Mouse (Mus musculus): ENCODE measurements around the gene Kmt2b. TPM values are rescaled to one million over a fixed set of nuclear protein-coding genes. Genes with fewer than 3 reads are reported as not detected.

Gene Kmt2b
- polyA plus RNA-seq, 1 experiment, result 12.9 TPM

GRCm38 (mm10) chr7:30567555-30567954, 21.0 kb downstream of the Kmt2b start:
- Histone ChIP-seq H3K4me3 (no peak overlapping the region), H3K27me3 (ENCODE audit: control insufficient read depth, insufficient read depth, insufficient read length) (no peaks in the 10 kb centered on the region), H3K79me2 (ENCODE audit: control insufficient read depth, insufficient read depth) (peaks cover 2% of the 10 kb centered on the region), H3K4me2 (ENCODE audit: low read depth) (no peak overlapping the region), H3K36me3 (ENCODE audit: control insufficient read depth, insufficient read depth) (peaks cover 17% of the 10 kb centered on the region), H3ac (ENCODE audit: control insufficient read depth, insufficient read length) (no peak overlapping the region)
- TF ChIP-seq POLR2A (IDR thresholded peaks at IDR 0.05; ENCODE audit: insufficient read length, low read depth) (peak; percentile 20), POLR2AphosphoS2 (IDR thresholded peaks at IDR 0.05; ENCODE audit: insufficient read length, low read depth) (peak; percentile 76), REST (IDR thresholded peaks at IDR 0.05; ENCODE audit: insufficient read depth, insufficient read length) (no peak)

- Histone ChIP-seq H3K36me3 (ENCODE audit: control insufficient read depth, insufficient read depth) (peaks cover 9% of the 10 kb centered on the region), H3K79me2 (ENCODE audit: control insufficient read depth, insufficient read depth) (peaks cover 16% of the 10 kb centered on the region)
Observed at GRCm38 (mm10) chr7:30566033-30566432, 22.5 kb downstream of the Kmt2b start.

GRCm38 (mm10) chr7:30564970-30565571, 23.5 kb downstream of the Kmt2b start, which contains the start of gene Igflr1:
Gene Igflr1 (plus strand): TSS chr7:30565427.
- peaks cover 5% of the 10 kb centered on the region for H3K36me3 ChIP-seq (ENCODE audit: control insufficient read depth, insufficient read depth)
- peak within 1 kb of the TSS; percentile 81 for H3K4me2 ChIP-seq (ENCODE audit: low read depth)
- peaks cover 16% of the 10 kb centered on the region for H3K79me2 ChIP-seq (ENCODE audit: control insufficient read depth, insufficient read depth)
- H3ac ChIP-seq (ENCODE audit: control insufficient read depth, insufficient read length), result no peak within 1 kb of the TSS
- no peaks in the 10 kb centered on the region for H3K27me3 ChIP-seq (ENCODE audit: control insufficient read depth, insufficient read depth, insufficient read length)
- TF ChIP-seq E2F4 (IDR thresholded peaks at IDR 0.05; ENCODE audit: insufficient read depth), result no peak
- TF ChIP-seq USF1 (IDR thresholded peaks at IDR 0.05; ENCODE audit: low read depth), result no peak
- no peak for TF ChIP-seq TCF12 (IDR thresholded peaks at IDR 0.05; ENCODE audit: insufficient read depth, poor library complexity, severe bottlenecking)
- TF ChIP-seq POLR2AphosphoS2 (IDR thresholded peaks at IDR 0.05; ENCODE audit: insufficient read length, low read depth), result no peak
- TF ChIP-seq CEBPB (IDR thresholded peaks at IDR 0.05; ENCODE audit: insufficient read depth, poor library complexity, severe bottlenecking), result no peak
- TF ChIP-seq MAX (IDR thresholded peaks at IDR 0.05; ENCODE audit: low read depth), result no peak
- TF ChIP-seq POLR2A (IDR thresholded peaks at IDR 0.05; ENCODE audit: insufficient read length, low read depth), result no peak
- no peak for TF ChIP-seq TCF3 (IDR thresholded peaks at IDR 0.05; ENCODE audit: insufficient read length, low read depth)
- TF ChIP-seq SRF (IDR thresholded peaks at IDR 0.05; ENCODE audit: control insufficient read depth, insufficient read length, low read depth), result no peak
- TF ChIP-seq MYOD1 (IDR thresholded peaks at IDR 0.05; ENCODE audit: control insufficient read depth in 1 of 3, insufficient read length in 2 of 3, low read depth in 2 of 3), result no peak
- TF ChIP-seq REST (IDR thresholded peaks at IDR 0.05; ENCODE audit: insufficient read depth, insufficient read length), result no peak
- no peak for TF ChIP-seq MYOG (IDR thresholded peaks at IDR 0.05; ENCODE audit: control insufficient read depth in 1 of 3, insufficient read depth in 1 of 3, insufficient read length in 2 of 3, low read depth in 2 of 3)
- H3K4me3 ChIP-seq, result peak within 1 kb of the TSS; percentile 86

More at GRCm38 (mm10) chr7:30566033-30566432, 22.5 kb downstream of the Kmt2b start:
- Histone ChIP-seq H3K27me3 (ENCODE audit: control insufficient read depth, insufficient read depth, insufficient read length) (no peaks in the 10 kb centered on the region), H3K4me2 (ENCODE audit: low read depth) (no peak overlapping the region), H3ac (ENCODE audit: control insufficient read depth, insufficient read length) (no peak overlapping the region), H3K4me3 (no peak overlapping the region)
- TF ChIP-seq POLR2A (IDR thresholded peaks at IDR 0.05; ENCODE audit: insufficient read length, low read depth), result no peak

GRCm38 (mm10) chr7:30563906-30564280, 24.6 kb downstream of the Kmt2b start:
- H3K79me2 ChIP-seq (ENCODE audit: control insufficient read depth, insufficient read depth), result peaks cover 16% of the 10 kb centered on the region
- peak overlapping the region; percentile 81 for H3K4me2 ChIP-seq (ENCODE audit: low read depth)
- peaks cover 5% of the 10 kb centered on the region for H3K36me3 ChIP-seq (ENCODE audit: control insufficient read depth, insufficient read depth)
- no peaks in the 10 kb centered on the region for H3K27me3 ChIP-seq (ENCODE audit: control insufficient read depth, insufficient read depth, insufficient read length)
- H3ac ChIP-seq (ENCODE audit: control insufficient read depth, insufficient read length), result peak overlapping the region; percentile 50
- TF ChIP-seq TCF12 (IDR thresholded peaks at IDR 0.05; ENCODE audit: insufficient read depth, poor library complexity, severe bottlenecking) (no peak), TCF3 (IDR thresholded peaks at IDR 0.05; ENCODE audit: insufficient read length, low read depth) (no peak), E2F4 (IDR thresholded peaks at IDR 0.05; ENCODE audit: insufficient read depth) (no peak), MAX (IDR thresholded peaks at IDR 0.05; ENCODE audit: low read depth) (no peak), SRF (IDR thresholded peaks at IDR 0.05; ENCODE audit: control insufficient read depth, insufficient read length, low read depth) (no peak), MYOD1 (IDR thresholded peaks at IDR 0.05; ENCODE audit: control insufficient read depth in 1 of 3, insufficient read length in 2 of 3, low read depth in 2 of 3) (no peak), POLR2A (IDR thresholded peaks at IDR 0.05; ENCODE audit: insufficient read length, low read depth) (no peak), POLR2AphosphoS2 (IDR thresholded peaks at IDR 0.05; ENCODE audit: insufficient read length, low read depth) (no peak), MYOG (IDR thresholded peaks at IDR 0.05; ENCODE audit: control insufficient read depth in 1 of 3, insufficient read depth in 1 of 3, insufficient read length in 2 of 3, low read depth in 2 of 3) (no peak), CEBPB (IDR thresholded peaks at IDR 0.05; ENCODE audit: insufficient read depth, poor library complexity, severe bottlenecking) (no peak), REST (IDR thresholded peaks at IDR 0.05; ENCODE audit: insufficient read depth, insufficient read length) (no peak), USF1 (IDR thresholded peaks at IDR 0.05; ENCODE audit: low read depth) (no peak)
- peak overlapping the region; percentile 86 for H3K4me3 ChIP-seq

- TF ChIP-seq MYOD1 (IDR thresholded peaks at IDR 0.05; ENCODE audit: control insufficient read depth in 1 of 3, insufficient read length in 2 of 3, low read depth in 2 of 3) (no peak), POLR2A (IDR thresholded peaks at IDR 0.05; ENCODE audit: insufficient read length, low read depth) (peak; percentile 27), MYOG (IDR thresholded peaks at IDR 0.05; ENCODE audit: control insufficient read depth in 1 of 3, insufficient read depth in 1 of 3, insufficient read length in 2 of 3, low read depth in 2 of 3) (no peak), TCF12 (IDR thresholded peaks at IDR 0.05; ENCODE audit: insufficient read depth, poor library complexity, severe bottlenecking) (no peak)
- Histone ChIP-seq H3K4me2 (ENCODE audit: low read depth) (peak within 1 kb of the TSS; percentile 81), H3K36me3 (ENCODE audit: control insufficient read depth, insufficient read depth) (peaks cover 2% of the 10 kb centered on the region), H3ac (ENCODE audit: control insufficient read depth, insufficient read length) (peak within 1 kb of the TSS; percentile 50), H3K79me2 (ENCODE audit: control insufficient read depth, insufficient read depth) (peaks cover 18% of the 10 kb centered on the region), H3K27me3 (ENCODE audit: control insufficient read depth, insufficient read depth, insufficient read length) (no peaks in the 10 kb centered on the region), H3K4me3 (peak within 1 kb of the TSS; percentile 86)
Observed at GRCm38 (mm10) chr7:30563117-30563905, 25.2 kb downstream of the Kmt2b start, which contains the start of the genes U2af1l4, Gm49396 and Psenen. Gene U2af1l4 (plus strand): TSS chr7:30563301. Gene Gm49396 (plus strand): TSS chr7:30563344. Gene Psenen (minus strand): TSS chr7:30563627.
